Mouse (Mus musculus) kidney, adult 8-10 months (tissue): ENCODE measurements at regions not wholly inside any gene's neighbourhood (a gene's known extent, or its start where the extent isn't known, plus 50 kb on each side); places are given as distances from the start of the nearest gene placed in this dataset.
A peak's percentile ranks its signal among the peaks of the same experiment; 100 is the strongest.

Experiments used
- DNase-seq, 2 experiments: peaks; one replicate each; pipeline ENCODE4 v3.0.0; 2022

- peak in 1 of 2 experiments; percentile 12 for DNase-seq
Observed at GRCm38 (mm10) chr8:29765831-29766230, 2318.4 kb downstream of the Poteg start.

- peak; percentile 57 to 68 for DNase-seq
Observed at GRCm38 (mm10) chr8:29766252-29766920, 2318.9 kb downstream of the Poteg start.

GRCm38 (mm10) chr8:29777081-29777785, 2329.8 kb downstream of the Poteg start:
- no peak for DNase-seq

- DNase-seq, result no peak
Observed at GRCm38 (mm10) chr8:29789207-29789606, 2341.7 kb downstream of the Poteg start.

- DNase-seq, result no peak
Observed at GRCm38 (mm10) chr8:29790029-29790428, 2342.6 kb downstream of the Poteg start.

- no peak for DNase-seq
Observed at GRCm38 (mm10) chr8:29807274-29807673, 2359.8 kb downstream of the Poteg start.

- no peak for DNase-seq
Observed at GRCm38 (mm10) chr8:29836044-29836443, 2388.6 kb downstream of the Poteg start.
